Mouse (Mus musculus): ENCODE data around the gene Ass1. TPM values are rescaled to one million over a fixed set of nuclear protein-coding genes. Genes with fewer than 3 reads are reported as not detected.
A peak's percentile ranks its signal among the peaks of the same experiment; 100 is the strongest.

The Ass1 gene
- total and polyA plus RNA-seq, 2 experiments from 2014 or later, result 24.9 to 26.4 TPM

- Histone ChIP-seq H3K9ac (replicated peaks; ENCODE audit: low read length, poor library complexity, severe bottlenecking) (no peak overlapping the region), H3K27me3 (ENCODE audit: insufficient read depth, low read length) (no peaks in the 10 kb centered on the region), H3K27ac (ENCODE audit: low read depth, low read length) (no peak overlapping the region), H3K36me3 (ENCODE audit: insufficient read depth, low read length) (no peaks in the 10 kb centered on the region), H3K4me1 (ENCODE audit: insufficient read depth, low read length) (no peaks in the 10 kb centered on the region), H3K4me3 (ENCODE audit: low read depth, low read length) (no peak overlapping the region), H3K9me3 (ENCODE audit: low read length) (no peaks in the 10 kb centered on the region), H3K4me2 (ENCODE audit: low read depth, low read length, poor library complexity, severe bottlenecking) (no peak overlapping the region)
- ATAC-seq (ENCODE audit: low FRiP score), result no peak
- 66% methylated on average over 14 of the region's 14 CpGs for WGBS
- TF ChIP-seq CTCF (IDR thresholded peaks at IDR 0.05), result no peak
- no peak for DNase-seq (ENCODE audit: low spot score)
Measured at GRCm38 (mm10) chr2:31437480-31438245, 32.3 kb upstream of the Ass1 start.

GRCm38 (mm10) chr2:31439576-31439975, 30.4 kb upstream of the Ass1 start:
- no peak for TF ChIP-seq CTCF (IDR thresholded peaks at IDR 0.05)
- ATAC-seq (ENCODE audit: low FRiP score) (no peak), DNase-seq (ENCODE audit: low spot score) (no peak)
- Histone ChIP-seq H3K27me3 (ENCODE audit: insufficient read depth, low read length) (no peaks in the 10 kb centered on the region), H3K27ac (ENCODE audit: low read depth, low read length) (no peak overlapping the region), H3K9ac (replicated peaks; ENCODE audit: low read length, poor library complexity, severe bottlenecking) (no peak overlapping the region), H3K36me3 (ENCODE audit: insufficient read depth, low read length) (no peaks in the 10 kb centered on the region), H3K4me1 (ENCODE audit: insufficient read depth, low read length) (no peaks in the 10 kb centered on the region), H3K9me3 (ENCODE audit: low read length) (no peaks in the 10 kb centered on the region), H3K4me3 (ENCODE audit: low read depth, low read length) (no peak overlapping the region), H3K4me2 (ENCODE audit: low read depth, low read length, poor library complexity, severe bottlenecking) (no peak overlapping the region)
- 85% methylated on average over 6 of the region's 6 CpGs for WGBS

DNA sequence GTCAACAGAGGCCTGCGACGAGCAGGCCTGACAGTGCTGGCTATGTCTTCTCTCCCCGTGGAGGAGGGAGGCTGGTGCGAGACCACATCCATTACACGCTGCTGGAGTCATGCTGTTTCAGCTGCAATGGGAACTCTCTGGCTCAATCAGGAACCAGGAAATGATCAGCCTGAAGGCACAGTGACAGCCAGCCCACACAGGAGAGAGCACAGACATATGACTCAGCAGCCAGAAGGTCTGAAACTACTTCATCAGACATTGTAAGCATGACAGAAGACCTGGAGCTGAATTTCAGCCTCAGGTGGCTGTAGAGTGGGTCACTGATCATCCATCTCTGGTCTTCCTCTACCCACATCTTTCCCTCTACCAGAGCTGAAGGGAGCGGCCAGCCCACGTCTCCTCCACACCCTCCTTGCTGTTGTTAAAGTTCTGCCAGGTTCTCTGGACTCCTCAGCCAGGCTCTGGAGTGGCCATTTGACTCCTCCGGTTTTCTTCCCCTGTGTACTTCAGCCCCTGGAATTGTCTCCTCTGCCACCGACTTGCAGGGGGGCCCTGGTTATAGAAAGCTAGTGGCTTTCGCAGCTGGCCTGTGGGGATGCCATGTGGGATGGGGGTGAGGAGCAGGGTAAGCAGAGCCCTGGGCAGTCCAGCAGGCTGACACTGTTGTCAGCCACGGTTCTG, 27.4 kb upstream of the Ass1 start:
- TF ChIP-seq CTCF (IDR thresholded peaks at IDR 0.05), result no peak
- Histone ChIP-seq H3K4me1 (ENCODE audit: insufficient read depth, low read length) (no peaks in the 10 kb centered on the region), H3K27ac (ENCODE audit: low read depth, low read length) (no peak overlapping the region), H3K9me3 (ENCODE audit: low read length) (no peaks in the 10 kb centered on the region), H3K4me3 (ENCODE audit: low read depth, low read length) (no peak overlapping the region), H3K27me3 (ENCODE audit: insufficient read depth, low read length) (no peaks in the 10 kb centered on the region), H3K36me3 (ENCODE audit: insufficient read depth, low read length) (no peaks in the 10 kb centered on the region), H3K9ac (replicated peaks; ENCODE audit: low read length, poor library complexity, severe bottlenecking) (no peak overlapping the region), H3K4me2 (ENCODE audit: low read depth, low read length, poor library complexity, severe bottlenecking) (no peak overlapping the region)
- WGBS, result 62% methylated on average over 11 of the region's 11 CpGs
- DNase-seq (ENCODE audit: low spot score), result peak; percentile 59
- ATAC-seq (ENCODE audit: low FRiP score), result no peak

- H3K9ac ChIP-seq (replicated peaks; ENCODE audit: low read length, poor library complexity, severe bottlenecking), result no peak overlapping the region
- no peak overlapping the region for H3K27ac ChIP-seq (ENCODE audit: low read depth, low read length)
- H3K4me1 ChIP-seq (ENCODE audit: insufficient read depth, low read length), result no peaks in the 10 kb centered on the region
- DNase-seq (ENCODE audit: low spot score) (no peak), ATAC-seq (ENCODE audit: low FRiP score) (no peak)
- H3K4me2 ChIP-seq (ENCODE audit: low read depth, low read length, poor library complexity, severe bottlenecking), result no peak overlapping the region
- no peak for TF ChIP-seq CTCF (IDR thresholded peaks at IDR 0.05)
- H3K9me3 ChIP-seq (ENCODE audit: low read length), result no peaks in the 10 kb centered on the region
- no peaks in the 10 kb centered on the region for H3K27me3 ChIP-seq (ENCODE audit: insufficient read depth, low read length)
- no peak overlapping the region for H3K4me3 ChIP-seq (ENCODE audit: low read depth, low read length)
- no peaks in the 10 kb centered on the region for H3K36me3 ChIP-seq (ENCODE audit: insufficient read depth, low read length)
- WGBS, result 70% methylated on average over 4 of the region's 4 CpGs
Measured at GRCm38 (mm10) chr2:31446036-31446435, 24.0 kb upstream of the Ass1 start.

DNA sequence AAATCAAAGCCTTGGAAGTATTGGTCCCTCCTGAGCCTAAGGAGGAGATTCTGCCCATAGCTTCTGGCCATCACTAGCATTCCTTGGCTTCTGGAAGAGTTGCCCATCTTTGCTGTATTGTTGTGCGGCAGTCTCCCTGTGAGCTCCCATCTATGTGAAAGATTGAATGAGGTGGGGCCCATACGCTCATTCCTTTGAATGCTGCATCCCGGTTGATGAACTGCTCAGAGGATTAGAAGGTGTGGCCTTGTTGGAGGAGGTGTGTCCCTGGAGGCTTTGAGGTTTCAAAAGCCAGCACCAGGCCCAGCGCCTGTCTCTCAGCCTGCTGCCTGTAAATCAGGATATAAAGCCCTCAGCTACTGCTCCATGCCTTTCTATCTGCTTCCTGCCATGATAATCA, 23.6 kb upstream of the Ass1 start:
- H3K9me3 ChIP-seq (ENCODE audit: low read length), result no peaks in the 10 kb centered on the region
- H3K27ac ChIP-seq (ENCODE audit: low read depth, low read length), result no peak overlapping the region
- no peak for DNase-seq (ENCODE audit: low spot score)
- WGBS, result 40% methylated on average over 4 of the region's 4 CpGs
- no peaks in the 10 kb centered on the region for H3K36me3 ChIP-seq (ENCODE audit: insufficient read depth, low read length)
- ATAC-seq (ENCODE audit: low FRiP score), result no peak
- no peak overlapping the region for H3K9ac ChIP-seq (replicated peaks; ENCODE audit: low read length, poor library complexity, severe bottlenecking)
- no peak overlapping the region for H3K4me2 ChIP-seq (ENCODE audit: low read depth, low read length, poor library complexity, severe bottlenecking)
- no peak for TF ChIP-seq CTCF (IDR thresholded peaks at IDR 0.05)
- H3K4me1 ChIP-seq (ENCODE audit: insufficient read depth, low read length), result no peaks in the 10 kb centered on the region
- H3K4me3 ChIP-seq (ENCODE audit: low read depth, low read length), result no peak overlapping the region
- H3K27me3 ChIP-seq (ENCODE audit: insufficient read depth, low read length), result no peaks in the 10 kb centered on the region

DNA sequence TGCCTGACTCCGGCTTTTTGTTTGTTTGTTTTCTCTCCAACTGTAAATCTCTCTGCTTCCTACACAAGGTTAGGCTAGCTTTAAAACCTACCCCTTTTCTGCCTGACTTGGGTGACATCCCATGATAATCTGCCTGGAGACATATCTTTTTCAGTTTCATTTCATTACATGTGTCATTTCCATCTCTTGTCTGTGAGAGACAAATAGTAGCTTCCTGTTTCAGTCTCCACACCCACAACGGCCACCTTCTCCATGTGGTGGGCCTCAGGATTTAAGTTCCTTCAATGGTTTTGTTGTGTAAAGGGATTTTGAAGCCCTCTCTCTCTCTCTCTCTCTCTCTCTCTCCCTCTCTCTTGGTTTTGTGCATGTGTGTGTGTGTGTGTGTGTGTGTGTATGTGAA, 22.5 kb upstream of the Ass1 start:
- H3K4me3 ChIP-seq (ENCODE audit: low read depth, low read length), result no peak overlapping the region
- H3K36me3 ChIP-seq (ENCODE audit: insufficient read depth, low read length), result no peaks in the 10 kb centered on the region
- H3K4me2 ChIP-seq (ENCODE audit: low read depth, low read length, poor library complexity, severe bottlenecking), result no peak overlapping the region
- no peak overlapping the region for H3K9ac ChIP-seq (replicated peaks; ENCODE audit: low read length, poor library complexity, severe bottlenecking)
- H3K27me3 ChIP-seq (ENCODE audit: insufficient read depth, low read length), result no peaks in the 10 kb centered on the region
- no peaks in the 10 kb centered on the region for H3K4me1 ChIP-seq (ENCODE audit: insufficient read depth, low read length)
- DNase-seq (ENCODE audit: low spot score) (no peak), ATAC-seq (ENCODE audit: low FRiP score) (no peak)
- 82% methylated on average over 2 of the region's 2 CpGs for WGBS
- H3K27ac ChIP-seq (ENCODE audit: low read depth, low read length), result no peak overlapping the region
- TF ChIP-seq CTCF (IDR thresholded peaks at IDR 0.05), result no peak
- H3K9me3 ChIP-seq (ENCODE audit: low read length), result no peaks in the 10 kb centered on the region

Data from midbrain, postnatal 0 days (tissue).